Mouse (Mus musculus) forebrain, embryonic 12.5 days (tissue): ENCODE results near the gene Ager. TPM values are rescaled to one million over a fixed set of nuclear protein-coding genes. Genes with fewer than 3 reads are reported as not detected.

ENCODE experiments used
- ATAC-seq: fragments of 200-750 bp; cut with Nextera tagmentation; 2 replicates; pipeline ENCODE4 v1.8.0; 2017; ENCODE audit warnings: moderate TSS enrichment; ENCODE audit not compliant: low FRiP score
- H3K27ac ChIP-seq: fragments of 300-500 bp; sonication (generic); 2 replicates; pipeline ENCODE4 v1.5.1; 2016; ENCODE audit warnings: mild to moderate bottlenecking
- H3K27me3 ChIP-seq: fragments of 300-500 bp; sonication (generic); 2 replicates; pipeline ENCODE4 v1.6.1; 2016; ENCODE audit warnings: mild to moderate bottlenecking
- H3K36me3 ChIP-seq: fragments of 300-500 bp; sonication (generic); replicated peaks from 2 replicates; pipeline ENCODE4 v1.6.1; 2016; ENCODE audit warnings: mild to moderate bottlenecking
- H3K4me1 ChIP-seq: fragments of 300-500 bp; sonication (generic); 2 replicates; pipeline ENCODE4 v1.6.1; 2016
- H3K4me2 ChIP-seq: fragments of 300-500 bp; sonication (generic); 2 replicates; pipeline ENCODE4 v1.6.1; 2016; ENCODE audit warnings: mild to moderate bottlenecking, moderate library complexity
- H3K4me3 ChIP-seq: fragments of 300-500 bp; sonication (generic); replicated peaks from 2 replicates; pipeline ENCODE4 v1.5.1; 2016; ENCODE audit warnings: mild to moderate bottlenecking
- H3K9ac ChIP-seq: fragments of 300-500 bp; sonication (generic); 2 replicates; pipeline ENCODE4 v1.6.1; 2016; ENCODE audit warnings: mild to moderate bottlenecking
- H3K9me3 ChIP-seq: fragments of 300-500 bp; sonication (generic); 2 replicates; pipeline ENCODE4 v1.6.1; 2016
- WGBS: fragments of 180-500 bp; shearing (Covaris S2); methylation state at CpG from one replicate; pipeline ENCODE4 v1.1.7; 2016; 5-methylcytosine and 5-hydroxymethylcytosine counted together
- polyA plus RNA-seq: library from polyadenylated mRNA; unstranded; fragments of >200 nt; fragmentation: Nextera tagmentation; extraction: Ambion mirVana; gene quantifications from 2 replicates; pipeline ENCODE4 v1.2.1, GENCODE M21; 2016

The Ager gene
- 2.6 and 2.9 TPM in 2 replicates for polyA plus RNA-seq

DNA sequence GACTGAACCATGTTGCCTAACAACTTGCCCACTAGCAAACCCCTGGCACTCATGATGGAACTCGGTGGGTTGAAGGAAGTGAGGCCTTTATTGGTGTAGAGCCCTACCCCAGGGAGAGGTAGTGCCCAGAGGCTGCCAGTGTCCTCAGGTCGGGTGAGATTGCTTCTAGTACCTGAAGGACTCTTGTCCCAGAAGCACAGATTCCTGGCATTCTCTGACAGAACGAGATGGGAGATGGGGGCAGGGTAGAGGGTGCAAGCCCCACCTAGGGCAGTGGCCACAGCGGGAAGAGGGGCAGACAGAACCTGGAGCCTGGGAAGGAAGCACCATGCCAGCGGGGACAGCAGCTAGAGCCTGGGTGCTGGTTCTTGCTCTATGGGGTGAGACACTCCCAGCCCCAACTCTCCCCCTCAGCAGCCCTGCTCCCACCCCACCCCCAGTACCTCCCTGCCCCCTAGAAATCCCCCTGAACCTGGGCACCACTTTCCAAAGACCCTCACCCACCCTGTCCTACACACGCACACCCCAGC is at the start of gene Ager:
Gene Ager (plus strand): TSS at position 297 of the 530 bp plus-strand sequence.
- ATAC-seq, result no peak
- Histone ChIP-seq H3K27ac (no peak within 1 kb of the TSS), H3K9ac (peak within 1 kb of the TSS; percentile 36), H3K36me3 (peaks cover 49% of the 10 kb centered on the region), H3K4me1 (peaks cover 60% of the 10 kb centered on the region), H3K9me3 (no peaks in the 10 kb centered on the region), H3K4me3 (0 out of 2 replicates have a peak within 1 kb of the TSS, but pooled peaks have one; percentile 2), H3K4me2 (no peak within 1 kb of the TSS), H3K27me3 (no peaks in the 10 kb centered on the region)
- WGBS, result 24% methylated on average over 6 of the region's 6 CpGs

DNA sequence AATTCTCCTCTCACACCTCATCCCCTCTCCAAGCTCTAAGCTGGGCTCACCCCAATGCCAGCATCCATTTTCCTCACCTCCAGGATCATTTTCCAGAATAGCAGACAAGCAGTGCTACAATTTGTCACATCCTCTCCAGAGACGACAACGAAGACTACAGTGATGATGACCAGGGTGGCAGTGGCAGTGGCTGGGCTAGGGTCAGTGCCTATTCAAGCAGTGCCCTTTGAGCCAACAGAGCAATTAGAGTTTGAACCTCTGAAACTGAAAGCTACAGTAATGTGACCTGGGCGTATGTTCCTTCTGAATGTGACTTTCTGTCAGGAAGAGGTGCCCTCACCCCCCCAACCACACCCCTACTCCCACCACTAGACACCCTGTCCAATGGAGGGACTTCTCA is 48.5 kb upstream of the Ager start:
- ATAC-seq, result no peak
- no peak overlapping the region for H3K4me3 ChIP-seq
- H3K4me1 ChIP-seq, result no peaks in the 10 kb centered on the region
- H3K36me3 ChIP-seq, result no peaks in the 10 kb centered on the region
- H3K27ac ChIP-seq, result no peak overlapping the region
- no peaks in the 10 kb centered on the region for H3K27me3 ChIP-seq
- H3K9ac ChIP-seq, result no peak overlapping the region
- H3K4me2 ChIP-seq, result no peak overlapping the region
- H3K9me3 ChIP-seq, result no peaks in the 10 kb centered on the region
- WGBS, result 87% methylated on average over 3 of the region's 3 CpGs

- H3K36me3 ChIP-seq, result no peaks in the 10 kb centered on the region
- 83% methylated on average over 2 of the region's 2 CpGs for WGBS
- no peaks in the 10 kb centered on the region for H3K9me3 ChIP-seq
- no peak for ATAC-seq
- H3K4me3 ChIP-seq, result no peak overlapping the region
- no peak overlapping the region for H3K4me2 ChIP-seq
- no peaks in the 10 kb centered on the region for H3K4me1 ChIP-seq
- no peak overlapping the region for H3K27ac ChIP-seq
- 0 out of 2 replicates have a peak, but pooled peaks cover 4% of the 10 kb centered on the region for H3K27me3 ChIP-seq
- no peak overlapping the region for H3K9ac ChIP-seq
Measured at GRCm38 (mm10) chr17:34549843-34550242, 47.8 kb upstream of the Ager start.

DNA sequence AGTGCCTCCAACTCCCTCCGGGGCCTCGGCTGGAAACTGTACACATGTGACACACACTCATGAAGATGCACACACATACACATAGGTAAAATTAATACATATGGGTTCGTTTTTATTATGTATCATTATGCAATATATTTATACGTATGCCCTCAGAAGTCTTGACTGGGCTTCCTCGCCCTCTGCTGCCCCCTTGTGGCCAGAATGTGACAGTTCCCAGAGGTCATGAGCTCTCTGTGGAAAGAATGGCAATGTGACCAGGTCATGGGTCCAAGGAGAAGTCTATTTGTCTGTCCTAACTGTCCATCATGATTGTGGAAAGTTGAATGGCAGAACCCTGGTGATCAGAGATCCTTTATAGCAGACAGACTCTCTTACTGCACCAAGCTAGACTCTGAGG is 42.2 kb upstream of the Ager start:
- no peaks in the 10 kb centered on the region for H3K4me1 ChIP-seq
- no peak for ATAC-seq

DNA sequence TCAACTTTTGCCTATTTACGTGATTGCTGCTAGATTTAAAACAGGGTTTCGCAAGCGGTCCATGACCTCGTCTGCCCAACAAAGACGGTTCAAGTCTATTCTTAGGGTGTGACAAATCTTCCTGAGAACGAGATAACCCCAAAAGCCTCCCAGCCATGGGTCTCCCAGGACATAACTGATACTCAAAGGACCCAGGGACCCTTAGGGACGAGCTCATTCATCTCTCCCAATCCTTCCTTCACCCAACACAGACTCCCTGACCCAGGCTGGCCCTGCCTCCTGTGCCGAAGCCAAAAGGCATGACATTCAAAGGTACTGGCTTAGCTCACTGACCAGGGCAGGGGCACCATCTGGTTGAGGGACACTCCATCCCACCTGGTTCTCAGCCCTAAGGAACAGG is 41.3 kb upstream of the Ager start:
- Histone ChIP-seq H3K27me3 (0 out of 2 replicates have a peak, but pooled peaks cover 4% of the 10 kb centered on the region), H3K4me1 (no peaks in the 10 kb centered on the region), H3K9ac (no peak overlapping the region), H3K4me3 (no peak overlapping the region), H3K27ac (no peak overlapping the region), H3K9me3 (no peaks in the 10 kb centered on the region), H3K36me3 (no peaks in the 10 kb centered on the region), H3K4me2 (no peak overlapping the region)
- WGBS, result 86% methylated on average over 8 of the region's 8 CpGs
- no peak for ATAC-seq

More for the DNA sequence above, 42.2 kb upstream of the Ager start:
- H3K4me3 ChIP-seq, result no peak overlapping the region
- H3K27me3 ChIP-seq, result 0 out of 2 replicates have a peak, but pooled peaks cover 4% of the 10 kb centered on the region
- no peaks in the 10 kb centered on the region for H3K9me3 ChIP-seq
- WGBS, result 27% methylated on average over 5 of the region's 5 CpGs
- H3K36me3 ChIP-seq, result no peaks in the 10 kb centered on the region
- H3K27ac ChIP-seq, result no peak overlapping the region
- H3K4me2 ChIP-seq, result no peak overlapping the region
- H3K9ac ChIP-seq, result no peak overlapping the region

- 77% methylated on average over 11 of the region's 11 CpGs for WGBS
- Histone ChIP-seq H3K9me3 (no peaks in the 10 kb centered on the region), H3K4me2 (no peak overlapping the region), H3K27ac (no peak overlapping the region), H3K4me3 (no peak overlapping the region), H3K36me3 (no peaks in the 10 kb centered on the region), H3K27me3 (0 out of 2 replicates have a peak, but pooled peaks cover 4% of the 10 kb centered on the region), H3K9ac (no peak overlapping the region), H3K4me1 (no peaks in the 10 kb centered on the region)
- ATAC-seq, result no peak
Measured at GRCm38 (mm10) chr17:34557411-34557810, 40.3 kb upstream of the Ager start.

DNA sequence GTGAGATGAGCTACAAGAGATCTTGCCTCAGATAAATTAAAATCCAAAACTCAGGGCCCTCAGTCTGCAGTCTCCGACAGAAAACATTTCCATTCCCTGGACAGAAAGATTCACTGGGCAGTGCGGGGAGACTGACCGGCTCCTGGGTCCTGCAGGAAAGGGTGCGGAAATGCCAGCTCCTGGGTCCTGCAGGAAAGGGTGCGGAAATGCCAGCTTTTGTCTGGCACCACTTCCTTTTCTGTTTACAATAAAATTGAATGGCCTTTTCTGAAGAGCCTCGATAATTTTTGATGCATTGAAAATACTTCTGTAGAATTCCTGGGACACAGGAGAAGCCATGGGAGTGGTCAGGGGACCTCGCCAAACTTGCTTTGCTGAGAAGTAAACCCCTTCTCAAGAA is 38.5 kb upstream of the Ager start:
- no peaks in the 10 kb centered on the region for H3K9me3 ChIP-seq
- WGBS, result 89% methylated on average over 7 of the region's 7 CpGs

DNA sequence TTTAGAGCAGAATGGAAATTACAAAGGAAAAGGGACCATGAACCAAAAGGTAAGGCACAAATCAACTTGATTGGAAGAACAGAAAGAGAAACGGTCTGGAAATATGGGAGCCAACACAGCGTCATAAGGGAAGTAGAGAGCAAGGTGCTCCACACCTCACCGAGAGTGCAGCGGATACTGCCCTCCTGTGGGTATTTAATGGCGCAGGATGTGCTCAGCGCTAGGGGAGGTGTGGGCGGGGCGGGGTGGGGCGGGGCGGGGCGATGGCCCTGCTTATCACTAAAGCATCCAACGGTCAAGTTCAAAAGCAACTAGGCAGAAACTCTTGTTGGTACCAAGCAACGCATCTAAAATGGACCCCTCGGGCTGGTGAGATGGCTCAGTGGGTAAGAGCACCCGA is 37.8 kb upstream of the Ager start:
- Histone ChIP-seq H3K4me3 (no peak overlapping the region), H3K9me3 (no peaks in the 10 kb centered on the region), H3K27me3 (no peaks in the 10 kb centered on the region), H3K27ac (no peak overlapping the region), H3K36me3 (no peaks in the 10 kb centered on the region), H3K4me2 (no peak overlapping the region), H3K4me1 (no peaks in the 10 kb centered on the region), H3K9ac (no peak overlapping the region)
- ATAC-seq, result no peak
- WGBS, result 27% methylated on average over 15 of the region's 15 CpGs

More for the DNA sequence above, 38.5 kb upstream of the Ager start:
- no peak for ATAC-seq
- Histone ChIP-seq H3K36me3 (no peaks in the 10 kb centered on the region), H3K9ac (no peak overlapping the region), H3K4me1 (no peaks in the 10 kb centered on the region), H3K4me2 (no peak overlapping the region), H3K27ac (no peak overlapping the region), H3K4me3 (no peak overlapping the region), H3K27me3 (0 out of 2 replicates have a peak, but pooled peaks cover 4% of the 10 kb centered on the region)

DNA sequence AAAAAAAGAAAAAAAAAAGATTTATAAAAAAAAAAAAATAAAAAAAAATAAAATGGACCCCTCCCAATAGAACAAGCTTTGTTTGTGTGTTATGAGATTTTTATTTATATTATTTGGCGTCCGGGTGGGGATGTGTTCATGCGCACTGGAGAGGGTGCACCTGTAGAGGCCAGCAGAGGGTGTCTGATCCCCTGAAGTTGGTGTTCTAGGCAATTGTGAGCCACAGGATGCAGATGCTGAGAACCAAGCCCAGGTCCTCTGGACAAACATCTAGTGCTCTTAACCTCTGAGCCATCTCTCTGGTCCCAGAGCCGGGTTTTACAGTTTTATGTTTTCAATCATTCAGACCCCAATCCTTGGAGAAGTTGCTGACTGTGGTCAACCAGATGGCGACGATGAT is 37.2 kb upstream of the Ager start:
- Histone ChIP-seq H3K9me3 (no peaks in the 10 kb centered on the region), H3K36me3 (no peaks in the 10 kb centered on the region), H3K4me2 (no peak overlapping the region), H3K9ac (no peak overlapping the region), H3K27ac (no peak overlapping the region), H3K4me1 (no peaks in the 10 kb centered on the region), H3K27me3 (no peaks in the 10 kb centered on the region), H3K4me3 (no peak overlapping the region)
- ATAC-seq, result no peak
- 93% methylated on average over 6 of the region's 6 CpGs for WGBS

DNA sequence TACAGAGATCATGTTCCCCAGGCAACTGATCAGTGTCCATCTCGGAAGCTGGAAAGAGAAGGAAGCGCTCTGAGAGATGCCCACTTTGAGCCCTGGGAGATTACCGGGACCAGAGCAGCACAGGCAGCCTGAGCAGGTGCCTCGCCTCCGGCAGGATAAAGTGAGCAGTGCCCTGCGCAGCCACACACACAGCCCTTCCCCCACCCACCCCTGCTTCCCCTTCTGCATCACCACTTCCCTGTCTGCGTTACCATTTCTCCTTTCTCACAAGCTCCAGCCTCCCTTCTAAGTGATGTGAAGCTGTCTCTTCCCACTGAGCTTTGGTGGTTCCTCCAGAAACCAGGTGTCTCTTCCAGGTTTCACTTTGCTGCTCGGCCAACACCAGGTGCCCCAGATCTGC is 36.5 kb upstream of the Ager start:
- H3K9ac ChIP-seq, result no peak overlapping the region
- no peaks in the 10 kb centered on the region for H3K9me3 ChIP-seq
- no peaks in the 10 kb centered on the region for H3K36me3 ChIP-seq
- no peak for ATAC-seq
- H3K27me3 ChIP-seq, result no peaks in the 10 kb centered on the region
- H3K4me3 ChIP-seq, result no peak overlapping the region
- no peaks in the 10 kb centered on the region for H3K4me1 ChIP-seq
- H3K27ac ChIP-seq, result no peak overlapping the region
- H3K4me2 ChIP-seq, result no peak overlapping the region
- 45% methylated on average over 8 of the region's 8 CpGs for WGBS

- WGBS, result 75% methylated on average over 3 of the region's 3 CpGs
- no peak overlapping the region for H3K4me3 ChIP-seq
Measured at GRCm38 (mm10) chr17:34562595-34562994, 35.1 kb upstream of the Ager start.

DNA sequence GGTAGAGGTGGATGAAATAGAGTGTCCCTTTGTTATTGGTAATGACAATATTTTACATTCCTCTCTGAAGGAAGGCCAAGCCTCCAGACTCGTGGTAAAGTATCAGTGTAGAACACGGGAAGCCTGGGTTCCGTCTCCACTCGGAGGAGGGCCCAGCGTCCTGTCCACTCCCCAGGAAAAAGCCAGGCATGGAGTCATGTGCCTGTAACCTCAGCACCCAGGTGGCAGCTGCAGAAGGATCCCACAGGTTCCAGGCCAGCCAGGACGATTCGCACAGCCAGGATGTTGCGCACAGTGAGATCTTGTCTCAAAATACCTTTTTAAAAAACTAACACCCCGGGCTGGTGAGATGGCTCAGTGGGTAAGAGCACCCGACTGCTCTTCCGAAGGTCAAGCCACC is 34.3 kb upstream of the Ager start:
- no peak overlapping the region for H3K4me3 ChIP-seq
- H3K27me3 ChIP-seq, result peaks cover 8% of the 10 kb centered on the region
- no peaks in the 10 kb centered on the region for H3K36me3 ChIP-seq
- no peak overlapping the region for H3K4me2 ChIP-seq
- H3K9me3 ChIP-seq, result no peaks in the 10 kb centered on the region
- H3K4me1 ChIP-seq, result no peaks in the 10 kb centered on the region
- no peak for ATAC-seq
- 84% methylated on average over 11 of the region's 11 CpGs for WGBS
- H3K27ac ChIP-seq, result no peak overlapping the region
- H3K9ac ChIP-seq, result no peak overlapping the region

More at GRCm38 (mm10) chr17:34562595-34562994, 35.1 kb upstream of the Ager start:
- Histone ChIP-seq H3K27me3 (peaks cover 4% of the 10 kb centered on the region; the same call in 1 of the 2 replicates), H3K9me3 (no peaks in the 10 kb centered on the region), H3K4me2 (no peak overlapping the region), H3K36me3 (no peaks in the 10 kb centered on the region), H3K4me1 (no peaks in the 10 kb centered on the region), H3K9ac (no peak overlapping the region), H3K27ac (no peak overlapping the region)
- ATAC-seq, result no peak

DNA sequence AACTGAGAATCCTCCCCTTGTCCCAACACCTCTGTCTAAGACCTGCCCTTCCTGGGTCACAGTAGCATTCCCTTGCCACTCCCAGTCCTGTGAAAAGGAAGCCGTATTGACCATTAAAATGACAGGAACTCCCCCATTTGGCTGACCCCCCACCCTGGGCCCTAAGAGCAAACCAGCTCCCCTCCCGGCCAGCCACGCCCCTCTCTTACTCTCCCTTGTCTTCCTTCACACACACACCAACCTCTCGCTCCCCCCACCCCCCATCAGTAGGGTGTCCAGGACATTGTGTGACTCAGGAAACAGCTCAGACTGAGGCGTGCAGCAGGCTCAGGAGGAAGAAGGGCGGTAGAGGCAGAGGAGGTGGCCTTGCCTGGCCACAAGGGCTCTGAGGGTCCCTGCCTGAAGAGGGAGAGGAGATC is 33.6 kb upstream of the Ager start, which contains the start of gene Notch4:
Gene Notch4 (plus strand): TSS at position 266 of the 419 bp plus-strand sequence.
- Histone ChIP-seq H3K4me3 (no peak within 1 kb of the TSS), H3K9me3 (no peaks in the 10 kb centered on the region), H3K36me3 (no peaks in the 10 kb centered on the region), H3K27me3 (peaks cover 10% of the 10 kb centered on the region), H3K4me1 (no peaks in the 10 kb centered on the region), H3K9ac (no peak within 1 kb of the TSS), H3K4me2 (0 out of 2 replicates have a peak within 1 kb of the TSS, but pooled peaks have one; percentile 1), H3K27ac (0 out of 2 replicates have a peak within 1 kb of the TSS, but pooled peaks have one; percentile 36)
- ATAC-seq, result no peak
- WGBS, result 22% methylated on average over 5 of the region's 6 CpGs
